Mouse (Mus musculus): Measurements from ENCODE around the gene Tmem151b. TPM values are rescaled to one million over a fixed set of nuclear protein-coding genes. Genes with fewer than 3 reads are reported as not detected.
A peak's percentile ranks its signal among the peaks of the same experiment; 100 is the strongest.

Gene Tmem151b
- polyA plus RNA-seq, 1 experiment from 2014 or later: 14.5 TPM

GRCm38 (mm10) chr17:45566360-45567161 lies 17.1 kb upstream of the Tmem151b start:
- ChIA-PET POLR2A (interaction anchor here (0.5 to 1.2 kb wide), 4 partner anchors 10 to 1550 kb away, joined by 3 to 5 read pairs (median 3); no protein-coding TSS in a partner anchor), CTCF (interaction anchor here (0.7 to 0.9 kb wide), 2 partner anchors 8 to 111 kb away, joined by 3 to 4 read pairs; no protein-coding TSS in a partner anchor)
- no peak for ATAC-seq
- TF ChIP-seq CTCF (IDR thresholded peaks at IDR 0.05): no peak
- in situ Hi-C loops (cut with MboI; ENCODE audit: low pct_unique_long_range_greater_than_20kb): no loop called here
- H3K27me3 ChIP-seq: no peaks in the 10 kb centered on the region
- DNase-seq (ENCODE audit: low read depth, low spot score): no peak

DNA sequence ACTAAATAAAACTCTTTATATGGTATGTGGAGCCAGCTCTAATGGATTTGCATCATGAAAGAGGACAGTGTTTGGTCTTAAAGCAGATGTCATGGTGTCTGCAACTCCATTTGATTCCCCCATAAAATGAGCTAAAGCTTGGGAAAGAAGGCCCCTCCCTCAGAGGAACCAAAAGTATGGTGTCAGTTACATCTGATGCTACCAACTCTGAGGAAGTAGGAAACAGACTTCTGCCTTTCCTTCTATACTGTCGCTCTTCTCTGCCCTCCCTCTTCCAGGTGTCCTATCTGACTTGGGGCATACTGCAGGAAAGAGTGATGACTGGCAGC lies 16.5 kb upstream of the Tmem151b start:
- ChIA-PET CTCF (interaction anchor here (0.7 to 0.9 kb wide), 2 partner anchors 9 to 112 kb away, joined by 3 to 4 read pairs; no protein-coding TSS in a partner anchor), POLR2A (interaction anchor here (0.7 to 2.7 kb wide), 5 partner anchors 8 to 1550 kb away, joined by 3 to 7 read pairs (median 3); no protein-coding TSS in a partner anchor)
- in situ Hi-C loops (cut with MboI; ENCODE audit: low pct_unique_long_range_greater_than_20kb): no loop called here
- ATAC-seq (no peak), DNase-seq (ENCODE audit: low read depth, low spot score) (no peak)
- TF ChIP-seq CTCF (IDR thresholded peaks at IDR 0.05): no peak
- H3K27me3 ChIP-seq: no peaks in the 10 kb centered on the region

- ATAC-seq: no peak
- TF ChIP-seq CTCF (IDR thresholded peaks at IDR 0.05): no peak
- ChIA-PET CTCF (interaction anchor here (1.9 kb wide), 1 partner anchor 10 kb away, joined by 7 read pairs; no protein-coding TSS in a partner anchor), POLR2A (interaction anchor here (0.8 to 2.7 kb wide), 2 partner anchors 9 to 10 kb away, joined by 3 to 7 read pairs; no protein-coding TSS in a partner anchor)
- H3K27me3 ChIP-seq: no peaks in the 10 kb centered on the region
- in situ Hi-C loops (cut with MboI; ENCODE audit: low pct_unique_long_range_greater_than_20kb): no loop called here
- no peak for DNase-seq (ENCODE audit: low read depth, low spot score)
Observed at GRCm38 (mm10) chr17:45565103-45565502, 15.6 kb upstream of the Tmem151b start.

GRCm38 (mm10) chr17:45564531-45565084 lies 15.1 kb upstream of the Tmem151b start:
- ChIA-PET CTCF (interaction anchor here (1.9 kb wide), 1 partner anchor 10 kb away, joined by 7 read pairs; no protein-coding TSS in a partner anchor), POLR2A (interaction anchor here (1.6 to 2.7 kb wide), 2 partner anchors 8 to 9 kb away, joined by 5 to 7 read pairs; partner anchors contain the start of gene Hsp90ab1)
- DNase-seq (ENCODE audit: low read depth, low spot score) (no peak), ATAC-seq (no peak)
- no peak for TF ChIP-seq CTCF (IDR thresholded peaks at IDR 0.05)
- in situ Hi-C loops (cut with MboI; ENCODE audit: low pct_unique_long_range_greater_than_20kb): no loop called here
- H3K27me3 ChIP-seq: no peaks in the 10 kb centered on the region

DNA sequence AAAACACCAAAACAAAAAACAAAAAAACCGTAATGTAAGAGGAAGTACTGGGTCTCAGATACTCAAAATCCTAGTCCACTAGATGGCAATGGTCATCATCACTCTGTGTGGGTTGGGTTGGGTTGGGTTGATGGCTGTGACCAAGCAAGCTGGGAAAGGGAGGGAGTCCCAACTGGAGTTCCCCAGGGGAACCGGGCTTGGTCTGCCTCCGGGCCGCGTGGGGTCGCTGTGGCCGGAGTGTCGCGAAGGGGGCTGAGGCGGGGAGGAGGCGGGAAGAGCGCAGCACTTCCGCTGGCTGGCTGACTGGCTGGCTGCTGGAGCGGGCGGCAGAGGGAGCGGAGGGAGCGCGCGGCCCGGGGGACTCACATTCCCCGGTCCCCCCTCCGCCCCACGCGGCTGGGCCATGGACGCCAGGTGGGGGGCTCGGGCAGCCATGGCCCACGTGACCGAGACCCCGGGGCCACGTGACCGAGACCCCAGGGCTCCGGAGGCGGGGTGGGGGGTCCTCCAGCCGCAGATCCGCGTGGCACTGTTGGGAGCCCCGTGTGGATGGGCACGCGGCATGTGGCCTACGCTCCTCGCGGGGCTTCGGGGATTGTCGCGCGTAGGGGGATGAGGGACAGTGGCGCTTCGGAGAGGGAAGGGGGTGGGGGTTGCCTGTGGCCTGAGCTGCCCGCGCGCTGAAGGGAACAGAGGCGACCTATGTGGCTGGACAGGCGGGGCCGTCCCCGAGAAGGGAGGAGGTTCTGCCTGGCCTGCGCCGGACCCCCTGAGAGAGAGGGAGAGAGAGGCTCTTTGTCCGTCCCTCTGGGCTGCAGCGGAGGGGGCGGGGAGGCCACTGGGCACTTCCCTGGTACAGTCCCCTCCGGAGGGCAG lies 14.4 kb upstream of the Tmem151b start, which contains the start of gene Slc35b2:
Gene Slc35b2 (plus strand): TSS at position 220 of the 876 bp plus-strand sequence.
- ATAC-seq: peak; percentile 82
- no peak for TF ChIP-seq CTCF (IDR thresholded peaks at IDR 0.05)
- ChIA-PET CTCF (interaction anchor here (1.9 kb wide), 1 partner anchor 11 kb away, joined by 7 read pairs; no protein-coding TSS in a partner anchor), POLR2A (interaction anchor here (1.6 to 2.7 kb wide), 2 partner anchors 9 to 10 kb away, joined by 5 to 7 read pairs; partner anchors contain the start of gene Hsp90ab1)
- no peak for DNase-seq (ENCODE audit: low read depth, low spot score)
- in situ Hi-C loops (cut with MboI; ENCODE audit: low pct_unique_long_range_greater_than_20kb): no loop called here
- no peaks in the 10 kb centered on the region for H3K27me3 ChIP-seq

DNA sequence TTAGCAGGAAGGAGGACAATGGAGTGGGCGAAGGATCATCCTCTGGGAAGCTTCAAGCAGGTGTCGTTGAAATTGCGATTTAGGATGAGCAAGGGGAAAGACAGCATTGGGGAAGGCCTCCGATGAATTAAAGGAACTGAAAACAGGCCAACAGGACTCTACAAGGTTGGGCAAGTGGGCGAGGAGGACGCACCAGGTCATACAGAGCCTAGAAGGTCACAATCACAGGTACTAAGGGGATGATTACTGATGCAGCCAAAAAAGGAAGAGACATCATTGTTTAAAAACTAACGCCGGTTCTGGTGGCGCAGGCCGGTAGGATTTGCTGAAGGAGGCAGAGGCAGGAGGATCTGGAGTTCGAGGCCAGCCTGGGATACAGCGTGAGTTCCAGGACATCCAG lies 13.7 kb upstream of the Tmem151b start:
- in situ Hi-C loops (cut with MboI; ENCODE audit: low pct_unique_long_range_greater_than_20kb): no loop called here
- no peaks in the 10 kb centered on the region for H3K27me3 ChIP-seq
- no peak for TF ChIP-seq CTCF (IDR thresholded peaks at IDR 0.05)
- POLR2A ChIA-PET: interaction anchor here (1.6 to 2.7 kb wide), 2 partner anchors 9 to 11 kb away, joined by 5 to 7 read pairs; partner anchors contain the start of gene Hsp90ab1
- DNase-seq (ENCODE audit: low read depth, low spot score) (no peak), ATAC-seq (no peak)
- CTCF ChIA-PET: interaction anchor here (1.5 to 1.9 kb wide), 2 partner anchors 12 to 47 kb away, joined by 3 to 7 read pairs; no protein-coding TSS in a partner anchor

- ATAC-seq: no peak
- no peak for TF ChIP-seq CTCF (IDR thresholded peaks at IDR 0.05)
- H3K27me3 ChIP-seq: no peaks in the 10 kb centered on the region
- DNase-seq (ENCODE audit: low read depth, low spot score): no peak
- ChIA-PET CTCF (interaction anchor here (0.8 kb wide), 1 partner anchor 23 kb away, joined by 3 read pairs; no protein-coding TSS in a partner anchor), POLR2A (no interaction called here)
- in situ Hi-C loops (cut with MboI; ENCODE audit: low pct_unique_long_range_greater_than_20kb): no loop called here
Observed at GRCm38 (mm10) chr17:45559732-45560525, 10.5 kb upstream of the Tmem151b start.

- ATAC-seq (no peak), DNase-seq (ENCODE audit: low read depth, low spot score) (no peak)
- CTCF ChIA-PET: interaction anchor here (0.7 to 2.0 kb wide), 2 partner anchors 20 to 27 kb away, joined by 3 to 4 read pairs; no protein-coding TSS in a partner anchor
- peaks cover 3% of the 10 kb centered on the region for H3K27me3 ChIP-seq
- in situ Hi-C loops (cut with MboI; ENCODE audit: low pct_unique_long_range_greater_than_20kb): no loop called here
- POLR2A ChIA-PET: interaction anchor here (0.6 to 1.1 kb wide), 5 partner anchors 11 to 1134 kb away, joined by 3 to 4 read pairs (median 3); partner anchors contain the start of gene Hsp90ab1
- TF ChIP-seq CTCF (IDR thresholded peaks at IDR 0.05): no peak
Observed at GRCm38 (mm10) chr17:45557998-45558862, 8.8 kb upstream of the Tmem151b start.
